Mouse (Mus musculus): ENCODE data around the gene Gm3371.
"Not testable (repeated sequence)": the region's sequence is repeated elsewhere in the genome, so short reads cannot be mapped to it uniquely, and the experiment has no call there.

The Gm3371 gene

DNA sequence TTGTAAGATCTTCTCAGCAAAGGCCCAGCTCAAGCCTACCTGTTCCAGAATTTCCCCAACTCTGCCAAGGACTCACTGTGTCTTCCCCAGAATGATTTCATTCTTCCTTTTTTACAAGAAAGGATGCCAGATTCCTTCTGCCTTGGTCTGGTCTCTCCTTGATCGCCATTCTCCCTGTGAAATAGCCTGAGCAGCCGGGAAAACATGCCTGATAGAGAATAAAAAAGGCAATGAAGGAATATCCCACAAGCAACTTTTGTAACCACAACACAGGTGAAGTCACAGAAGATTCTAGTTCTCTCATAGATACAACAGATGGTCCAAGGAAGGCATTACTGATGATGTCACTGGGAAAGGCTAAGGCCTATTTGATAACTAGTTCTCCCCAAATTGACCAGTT lies at the start of gene Gm3371:
Gene Gm3371 (minus strand): TSS at position 101 of the 400 bp plus-strand sequence.
- DNase-seq (ENCODE audit: low spot score), result not testable (repeated sequence)

DNA sequence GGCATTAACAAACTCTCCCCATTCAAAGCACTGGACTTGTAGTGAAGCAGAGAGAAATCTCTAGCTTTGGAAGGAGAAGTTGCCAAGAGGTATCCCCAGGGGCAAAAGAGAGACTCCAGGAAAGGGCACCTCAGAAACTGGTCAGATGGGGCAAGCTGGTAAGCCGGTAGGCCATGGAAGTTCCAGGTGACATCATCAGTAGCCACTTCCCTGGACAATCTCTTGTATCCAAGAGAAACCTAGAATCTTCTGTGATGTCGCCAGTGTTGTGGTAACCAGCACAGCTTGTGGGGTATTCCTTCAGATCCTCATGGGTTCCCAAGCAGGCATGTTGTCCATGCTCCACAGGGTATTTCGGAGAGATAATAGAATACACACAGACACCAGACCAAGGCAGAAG lies 22.8 kb upstream of the Gm3371 start, which contains the start of gene Gm8232:
Gene Gm8232 (plus strand): TSS at position 301 of the 400 bp plus-strand sequence.
- not testable (repeated sequence) for DNase-seq (ENCODE audit: low spot score)

DNA sequence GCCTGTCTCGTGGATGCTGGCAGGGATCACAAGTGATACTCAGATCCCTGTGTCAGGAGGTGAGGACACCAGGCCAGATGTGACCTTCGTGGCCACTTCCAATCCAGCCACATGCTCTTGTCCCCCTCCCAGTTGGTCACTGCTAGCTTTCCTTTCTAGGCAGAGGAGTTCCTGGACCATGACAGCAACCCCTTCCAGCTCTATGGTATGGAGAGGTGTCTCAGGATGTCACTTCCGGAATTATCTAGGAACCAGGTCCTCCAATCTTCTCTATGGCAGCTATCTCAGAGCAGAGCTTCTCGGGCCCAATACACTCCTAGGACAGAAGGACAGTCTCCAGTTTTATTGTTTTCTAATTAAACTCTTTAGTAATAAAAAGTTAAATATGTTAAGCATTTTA lies 26.3 kb downstream of the Gm3371 start:
- DNase-seq (ENCODE audit: low spot score), result not testable (repeated sequence)

DNA sequence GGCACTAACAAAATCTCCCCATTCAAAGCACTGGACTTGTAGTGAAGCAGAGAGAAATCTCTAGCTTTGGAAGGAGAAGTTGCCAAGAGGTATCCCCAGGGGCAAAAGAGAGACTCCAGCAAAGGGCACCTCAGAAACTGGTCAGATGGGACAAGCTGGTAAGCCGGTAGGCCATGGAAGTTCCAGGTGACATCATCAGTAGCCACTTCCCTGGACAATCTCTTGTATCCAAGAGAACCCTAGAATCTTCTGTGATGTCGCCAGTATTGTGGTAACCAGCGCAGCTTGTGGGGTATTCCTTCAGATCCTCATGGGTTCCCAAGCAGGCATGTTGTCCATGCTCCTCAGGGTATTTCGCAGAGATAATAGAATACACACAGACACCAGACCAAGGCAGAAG lies 45.4 kb downstream of the Gm3371 start, which contains the start of gene Gm8229:
Gene Gm8229 (plus strand): TSS at position 301 of the 400 bp plus-strand sequence.
- not testable (repeated sequence) for DNase-seq (ENCODE audit: low spot score)

DNA sequence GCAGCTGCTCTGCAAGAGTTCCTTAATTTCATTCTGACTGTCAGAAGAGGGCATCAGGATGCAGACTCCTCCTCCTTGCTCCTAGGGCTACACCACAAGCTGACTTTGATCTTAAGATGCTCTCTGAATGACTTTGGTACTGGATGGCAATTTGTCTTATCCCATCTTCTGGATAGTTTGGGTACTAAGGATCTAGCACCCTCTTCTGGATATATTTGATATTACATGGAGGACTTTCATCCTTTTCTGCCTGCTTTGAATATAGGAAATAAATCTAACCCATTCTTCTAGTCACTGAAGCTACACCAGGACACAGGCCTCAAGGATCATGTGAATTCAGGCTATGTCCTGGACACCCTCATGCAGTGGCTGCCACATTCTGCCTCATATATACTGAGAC lies 48.2 kb downstream of the Gm3371 start:
- peak; percentile 3 for DNase-seq (ENCODE audit: low spot score)

DNA sequence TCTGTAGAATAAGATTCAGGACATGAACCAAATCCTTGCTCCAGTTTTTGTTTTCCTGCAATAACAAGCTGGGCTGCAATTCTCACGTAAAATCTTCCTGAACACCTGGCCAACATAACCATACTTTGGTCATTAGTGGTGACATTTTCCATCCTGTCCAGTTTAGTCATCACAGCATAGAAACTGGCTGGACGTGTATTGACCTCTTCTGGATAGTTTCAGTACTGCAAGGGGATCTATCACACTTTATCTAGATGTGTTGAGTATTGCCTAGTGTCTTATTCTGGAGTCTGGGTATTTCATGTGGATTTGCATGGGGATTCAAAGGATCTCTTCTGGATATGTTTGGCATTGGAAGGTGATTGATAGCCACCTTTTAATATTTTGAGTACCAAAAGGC lies 49.1 kb downstream of the Gm3371 start:
- DNase-seq (ENCODE audit: low spot score), result not testable (repeated sequence)
